Mouse (Mus musculus): ENCODE data around the gene Arl14ep. TPM values are rescaled to one million over a fixed set of nuclear protein-coding genes. Genes with fewer than 3 reads are reported as not detected.

Arl14ep gene
- polyA plus RNA-seq, 1 experiment = 19.9 TPM

GRCm38 (mm10) chr2:106955621-106956020 lies 18.6 kb downstream of the Arl14ep start:
- no peak for DNase-seq (ENCODE audit: low spot score)

- no peak for DNase-seq (ENCODE audit: low spot score)
Observed at GRCm38 (mm10) chr2:106954975-106955374, 19.2 kb downstream of the Arl14ep start.

- DNase-seq (ENCODE audit: low spot score) = no peak
Observed at GRCm38 (mm10) chr2:106942451-106942850, 31.8 kb downstream of the Arl14ep start.

GRCm38 (mm10) chr2:106935681-106936080 lies 38.5 kb downstream of the Arl14ep start:
- no peak for DNase-seq (ENCODE audit: low spot score)

- no peak for DNase-seq (ENCODE audit: low spot score)
Observed at GRCm38 (mm10) chr2:106929906-106930305, 44.3 kb downstream of the Arl14ep start.

Other genes with a start within 250 kb of the Arl14ep start
- gene Fshb, start 85.2 kb upstream of the Arl14ep start, polyA plus RNA-seq (2012; rRNA removed) = not detected in 2 replicates

All from urinary bladder, adult 2 months (tissue).